Mouse (Mus musculus) kidney, postnatal 4 days (tissue): ENCODE data around the gene Fbxo40.

Source experiments
- DNase-seq, 2 experiments: peaks; one replicate each; pipeline ENCODE4 v3.0.0; 2021; ENCODE audit warnings: mixed read lengths in 2 of 2

Fbxo40 gene

DNA sequence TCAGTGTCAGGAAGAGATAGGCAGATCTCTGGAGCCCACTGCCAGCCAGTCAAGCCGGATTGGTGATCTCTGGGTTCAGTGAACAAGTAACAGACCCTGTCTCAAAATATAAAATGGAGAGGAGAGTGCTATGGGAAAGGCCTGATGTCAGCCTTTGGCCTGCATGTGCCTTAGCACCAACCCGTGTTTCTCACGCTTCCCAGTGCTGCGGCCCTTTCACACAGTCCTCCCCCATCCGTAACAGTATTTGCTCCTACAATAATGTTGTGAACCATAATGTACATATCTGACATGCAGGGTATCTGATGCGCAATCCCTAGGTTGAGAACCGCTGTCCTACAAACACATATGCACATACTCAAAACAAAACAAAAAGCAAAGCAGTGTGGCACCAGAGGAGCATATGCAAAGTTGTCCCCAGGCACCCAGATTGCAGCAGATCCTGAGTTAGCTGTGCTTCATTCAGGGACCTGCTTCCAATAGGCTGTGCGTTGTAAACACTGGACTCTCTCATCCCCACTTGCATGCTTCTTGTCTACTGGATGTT is 69.1 kb downstream of the Fbxo40 start:
- DNase-seq = no peak

DNA sequence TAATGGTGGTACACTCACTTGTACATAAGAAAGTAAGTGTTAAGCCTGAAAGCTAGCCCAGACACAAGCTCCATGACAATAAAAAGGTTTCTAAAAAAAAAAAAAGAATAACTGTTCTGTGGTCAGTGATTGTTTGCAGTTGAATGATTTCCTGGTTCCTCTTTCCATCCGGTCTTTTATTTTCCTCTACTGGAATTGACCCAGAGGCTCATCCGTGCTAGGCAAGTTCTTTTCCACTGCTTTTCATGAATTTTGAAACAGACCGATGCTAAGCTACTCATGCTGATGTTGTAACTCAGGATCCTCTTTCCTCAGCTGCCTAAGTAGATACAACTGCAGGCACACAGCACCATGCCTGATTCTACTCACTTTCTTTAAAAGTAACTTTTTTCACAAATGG is 69.9 kb downstream of the Fbxo40 start:
- DNase-seq = no peak

DNA sequence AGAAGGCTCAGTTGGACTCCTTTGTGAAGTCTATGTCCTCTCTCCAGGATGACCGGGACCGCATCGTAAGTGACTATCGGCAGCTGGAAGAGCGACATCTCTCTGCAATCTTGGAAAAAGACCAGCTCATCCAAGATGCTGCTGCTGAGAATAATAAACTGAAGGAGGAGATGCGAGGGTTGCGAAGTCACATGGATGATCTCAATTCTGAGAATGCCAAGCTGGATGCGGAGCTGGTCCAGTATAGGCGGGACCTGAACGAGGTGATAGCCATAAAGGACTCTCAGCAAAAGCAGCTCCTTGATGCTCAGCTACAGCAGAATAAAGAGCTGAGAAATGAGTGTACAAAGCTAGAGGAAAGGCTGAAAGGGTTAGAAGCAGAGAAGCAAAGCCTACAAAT is 71.8 kb downstream of the Fbxo40 start:
- DNase-seq = no peak

DNA sequence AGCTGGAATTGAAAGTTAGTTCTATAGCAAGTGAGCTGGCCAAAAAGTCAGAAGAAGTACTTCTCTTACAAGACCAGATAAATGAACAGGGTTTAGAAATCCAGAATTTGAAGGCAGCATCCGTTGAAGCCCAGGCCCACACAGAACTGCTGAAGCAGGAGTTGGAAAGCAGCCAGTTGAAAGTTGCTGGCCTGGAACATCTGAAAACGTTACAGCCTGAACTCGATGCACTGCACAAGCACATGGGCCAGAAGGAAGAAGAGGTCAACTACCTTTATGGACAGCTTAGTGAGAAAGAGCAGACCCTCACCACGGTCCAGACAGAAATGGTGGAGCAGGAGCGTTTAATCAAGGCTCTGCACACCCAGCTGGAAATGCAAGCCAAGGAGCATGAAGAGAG is 76.1 kb downstream of the Fbxo40 start:
- peak; percentile 29 to 51 for DNase-seq
